Mouse (Mus musculus) neural tube, embryonic 14.5 days (tissue): ENCODE results near the gene Cyb561d2. TPM values are rescaled to one million over a fixed set of nuclear protein-coding genes. Genes with fewer than 3 reads are reported as not detected.

Experiments
- ATAC-seq: fragments of 200-750 bp; cut with Nextera tagmentation; 2 replicates; pipeline ENCODE4 v1.8.0; 2017; ENCODE audit warnings: low read depth, mild to moderate bottlenecking, moderate TSS enrichment, moderate library complexity
- H3K27ac ChIP-seq: fragments of 300-500 bp; sonication (generic); 2 replicates; pipeline ENCODE4 v1.5.1; 2014; ENCODE audit warnings: low read depth, mild to moderate bottlenecking, control low read depth, low read length, moderate library complexity, mixed read lengths
- H3K27me3 ChIP-seq: fragments of 300-500 bp; sonication (generic); 2 replicates; pipeline ENCODE4 v1.6.1; 2014; ENCODE audit warnings: low read length; ENCODE audit not compliant: control insufficient read depth, insufficient read depth
- H3K36me3 ChIP-seq: fragments of 300-500 bp; sonication (generic); 2 replicates; pipeline ENCODE4 v1.6.1; 2014; ENCODE audit warnings: low read length, mixed read lengths; ENCODE audit not compliant: control insufficient read depth, insufficient read depth
- H3K4me1 ChIP-seq: fragments of 300-500 bp; sonication (generic); 2 replicates; pipeline ENCODE4 v1.6.1; 2014; ENCODE audit warnings: low read length; ENCODE audit not compliant: control insufficient read depth, insufficient read depth
- H3K4me2 ChIP-seq: fragments of 300-500 bp; sonication (generic); 2 replicates; pipeline ENCODE4 v1.6.1; 2014; ENCODE audit warnings: mild to moderate bottlenecking, low read depth, low read length, control low read depth
- H3K4me3 ChIP-seq: fragments of 300-500 bp; sonication (generic); 2 replicates; pipeline ENCODE4 v1.5.1; 2014; ENCODE audit warnings: low read depth, low read length, control low read depth, mixed read lengths
- H3K9ac ChIP-seq: fragments of 300-500 bp; sonication (generic); replicated peaks from 2 replicates; pipeline ENCODE4 v1.6.1; 2014; ENCODE audit warnings: low read depth, mild to moderate bottlenecking, control low read depth, low read length, mixed read lengths
- H3K9me3 ChIP-seq: fragments of 300-500 bp; sonication (generic); 2 replicates; pipeline ENCODE4 v1.6.1; 2016; ENCODE audit warnings: low read length; ENCODE audit not compliant: control insufficient read depth
- WGBS: fragments of 180-500 bp; shearing (Covaris S2); extraction: QIAGEN DNeasy Blood & Tissue Kit; methylation state at CpG from one replicate; pipeline ENCODE4 v1.1.7; 2014; 5-methylcytosine and 5-hydroxymethylcytosine counted together
- polyA plus RNA-seq: library from polyadenylated mRNA; unstranded; fragments of >200 nt; fragmentation: Nextera tagmentation; extraction: Ambion mirVana; gene quantifications from 2 replicates; pipeline ENCODE4 v1.2.1, GENCODE M21; 2014

The Cyb561d2 gene
- polyA plus RNA-seq, 1 experiment from 2014 or later, result 42.2 TPM

GRCm38 (mm10) chr9:107526198-107527026 is 15.6 kb downstream of the Cyb561d2 start:
- Histone ChIP-seq H3K27me3 (peaks cover 15% of the 10 kb centered on the region), H3K36me3 (no peaks in the 10 kb centered on the region; the same call in 1 of the 2 replicates), H3K4me3 (peak overlapping the region; percentile 12; the same call in 1 of the 2 replicates), H3K9me3 (no peaks in the 10 kb centered on the region), H3K4me2 (peak overlapping the region; percentile 40), H3K9ac (no peak overlapping the region), H3K4me1 (peaks cover 7% of the 10 kb centered on the region; the same call in 1 of the 2 replicates), H3K27ac (no peak overlapping the region)
- peak; percentile 56; the same call in 1 of the 2 replicates for ATAC-seq
- WGBS, result 7% methylated on average over 44 of the region's 44 CpGs

GRCm38 (mm10) chr9:107522400-107522711 is 19.6 kb downstream of the Cyb561d2 start:
- H3K4me2 ChIP-seq, result no peak overlapping the region
- WGBS, result 28% methylated on average over 2 of the region's 2 CpGs

GRCm38 (mm10) chr9:107521711-107522399 is 20.1 kb downstream of the Cyb561d2 start:
- Histone ChIP-seq H3K27me3 (peaks cover 15% of the 10 kb centered on the region), H3K9me3 (no peaks in the 10 kb centered on the region), H3K4me3 (no peak overlapping the region), H3K4me1 (peaks cover 7% of the 10 kb centered on the region), H3K9ac (0 out of 2 replicates have a peak overlapping the region, but pooled peaks have one; percentile 34), H3K4me2 (no peak overlapping the region), H3K36me3 (0 out of 2 replicates have a peak, but pooled peaks cover 3% of the 10 kb centered on the region), H3K27ac (no peak overlapping the region)
- peak; percentile 31; the same call in 1 of the 2 replicates for ATAC-seq
- 22% methylated on average over 23 of the region's 25 CpGs for WGBS

More at GRCm38 (mm10) chr9:107522400-107522711, 19.6 kb downstream of the Cyb561d2 start:
- Histone ChIP-seq H3K4me3 (no peak overlapping the region), H3K36me3 (peaks cover 3% of the 10 kb centered on the region; the same call in 1 of the 2 replicates), H3K27ac (no peak overlapping the region), H3K9me3 (no peaks in the 10 kb centered on the region), H3K27me3 (peaks cover 15% of the 10 kb centered on the region), H3K4me1 (peaks cover 7% of the 10 kb centered on the region), H3K9ac (0 out of 2 replicates have a peak overlapping the region, but pooled peaks have one; percentile 34)
- ATAC-seq, result 0 out of 2 replicates have a peak, but pooled peaks have one; percentile 3

GRCm38 (mm10) chr9:107521190-107521589 is 20.8 kb downstream of the Cyb561d2 start:
- H3K27ac ChIP-seq, result no peak overlapping the region
- no peaks in the 10 kb centered on the region for H3K9me3 ChIP-seq
- H3K9ac ChIP-seq, result no peak overlapping the region
- peaks cover 7% of the 10 kb centered on the region for H3K4me1 ChIP-seq
- peaks cover 15% of the 10 kb centered on the region for H3K27me3 ChIP-seq
- H3K4me2 ChIP-seq, result no peak overlapping the region
- no peak overlapping the region for H3K4me3 ChIP-seq
- 60% methylated on average over 5 of the region's 5 CpGs for WGBS
- 0 out of 2 replicates have a peak, but pooled peaks cover 3% of the 10 kb centered on the region for H3K36me3 ChIP-seq
- ATAC-seq, result no peak

GRCm38 (mm10) chr9:107520331-107520730 is 21.7 kb downstream of the Cyb561d2 start:
- Histone ChIP-seq H3K27ac (no peak overlapping the region), H3K4me3 (no peak overlapping the region), H3K9me3 (no peaks in the 10 kb centered on the region), H3K4me1 (peaks cover 7% of the 10 kb centered on the region), H3K9ac (no peak overlapping the region), H3K36me3 (0 out of 2 replicates have a peak, but pooled peaks cover 3% of the 10 kb centered on the region), H3K27me3 (peaks cover 7% of the 10 kb centered on the region), H3K4me2 (no peak overlapping the region)
- ATAC-seq, result no peak
- WGBS, result 33% methylated on average over 6 of the region's 6 CpGs

- H3K9me3 ChIP-seq, result no peaks in the 10 kb centered on the region
- H3K27ac ChIP-seq, result no peak overlapping the region
- 24% methylated on average over 14 of the region's 14 CpGs for WGBS
- no peaks in the 10 kb centered on the region for H3K27me3 ChIP-seq
- H3K9ac ChIP-seq, result no peak overlapping the region
- H3K4me3 ChIP-seq, result no peak overlapping the region
- peak; percentile 54 for ATAC-seq
- peaks cover 29% of the 10 kb centered on the region for H3K4me1 ChIP-seq
- 0 out of 2 replicates have a peak, but pooled peaks cover 5% of the 10 kb centered on the region for H3K36me3 ChIP-seq
- no peak overlapping the region for H3K4me2 ChIP-seq
These were observed 27.6 kb downstream of the Cyb561d2 start for GRCm38 (mm10) chr9:107514303-107514955.

GRCm38 (mm10) chr9:107512326-107512725 is 29.7 kb downstream of the Cyb561d2 start:
- H3K9ac ChIP-seq, result no peak overlapping the region
- peak overlapping the region; percentile 71 for H3K27ac ChIP-seq
- no peak overlapping the region for H3K4me2 ChIP-seq
- H3K9me3 ChIP-seq, result no peaks in the 10 kb centered on the region
- no peak for ATAC-seq
- WGBS, result 49% methylated on average over 16 of the region's 16 CpGs
- peaks cover 47% of the 10 kb centered on the region for H3K4me1 ChIP-seq
- H3K36me3 ChIP-seq, result 0 out of 2 replicates have a peak, but pooled peaks cover 3% of the 10 kb centered on the region
- H3K27me3 ChIP-seq, result no peaks in the 10 kb centered on the region
- H3K4me3 ChIP-seq, result no peak overlapping the region

- Histone ChIP-seq H3K9me3 (no peaks in the 10 kb centered on the region), H3K27me3 (no peaks in the 10 kb centered on the region), H3K9ac (no peak overlapping the region), H3K4me1 (peaks cover 56% of the 10 kb centered on the region), H3K4me2 (no peak overlapping the region), H3K4me3 (no peak overlapping the region), H3K36me3 (0 out of 2 replicates have a peak, but pooled peaks cover 3% of the 10 kb centered on the region), H3K27ac (peak overlapping the region; percentile 71)
- no peak for ATAC-seq
- 31% methylated on average over 8 of the region's 8 CpGs for WGBS
These were observed 30.6 kb downstream of the Cyb561d2 start for GRCm38 (mm10) chr9:107511436-107511835.
